Mouse (Mus musculus): ENCODE measurements around the gene Gm42742. TPM values are rescaled to one million over a fixed set of nuclear protein-coding genes. Genes with fewer than 3 reads are reported as not detected.
A peak's percentile ranks its signal among the peaks of the same experiment; 100 is the strongest.

Gm42742 gene
- polyA plus RNA-seq, 1 experiment from 2014 or later, result 27.5 TPM

- no peak for ATAC-seq (ENCODE audit: low FRiP score, low TSS enrichment)
- Histone ChIP-seq H3K27me3 (ENCODE audit: control insufficient read depth, insufficient read depth, low read length) (no peaks in the 10 kb centered on the region), H3K9me3 (ENCODE audit: control insufficient read depth, low read length) (no peaks in the 10 kb centered on the region), H3K9ac (ENCODE audit: low read length) (peak overlapping the region; percentile 98), H3K27ac (replicated peaks) (peak overlapping the region; percentile 61; the same call in 1 of the 2 replicates), H3K36me3 (ENCODE audit: control insufficient read depth, insufficient read depth, low read length) (peaks cover 11% of the 10 kb centered on the region; the same call in 1 of the 2 replicates), H3K4me3 (ENCODE audit: low read depth, low read length) (peak overlapping the region; percentile 99), H3K4me2 (replicated peaks; ENCODE audit: low read depth) (peak overlapping the region; percentile 90), H3K4me1 (replicated peaks; ENCODE audit: control insufficient read depth, insufficient read depth) (0 out of 2 replicates have a peak, but pooled peaks cover 4% of the 10 kb centered on the region)
- DNase-seq (ENCODE audit: low spot score), result no peak
- TF ChIP-seq EP300 (optimal IDR thresholded peaks at IDR 0.05) (no peak), CTCF (IDR thresholded peaks at IDR 0.05; ENCODE audit: low read depth) (no peak)
- WGBS, result 9% methylated on average over 8 of the region's 8 CpGs
Observed at GRCm38 (mm10) chr7:126975493-126975892, 45.4 kb downstream of the Gm42742 start.

GRCm38 (mm10) chr7:126967361-126967760, 53.5 kb downstream of the Gm42742 start:
- Histone ChIP-seq H3K4me2 (replicated peaks; ENCODE audit: low read depth) (no peak overlapping the region), H3K27me3 (ENCODE audit: control insufficient read depth, insufficient read depth, low read length) (no peaks in the 10 kb centered on the region), H3K9me3 (ENCODE audit: control insufficient read depth, low read length) (no peaks in the 10 kb centered on the region), H3K9ac (ENCODE audit: low read length) (no peak overlapping the region), H3K4me3 (ENCODE audit: low read depth, low read length) (no peak overlapping the region), H3K4me1 (replicated peaks; ENCODE audit: control insufficient read depth, insufficient read depth) (no peaks in the 10 kb centered on the region), H3K27ac (replicated peaks) (no peak overlapping the region), H3K36me3 (ENCODE audit: control insufficient read depth, insufficient read depth, low read length) (no peaks in the 10 kb centered on the region)
- no peak for ATAC-seq (ENCODE audit: low FRiP score, low TSS enrichment)
- 61% methylated on average over 6 of the region's 6 CpGs for WGBS
- DNase-seq (ENCODE audit: low spot score), result no peak
- no peak for TF ChIP-seq CTCF (IDR thresholded peaks at IDR 0.05; ENCODE audit: low read depth)
- TF ChIP-seq EP300 (optimal IDR thresholded peaks at IDR 0.05), result no peak

- TF ChIP-seq CTCF (IDR thresholded peaks at IDR 0.05; ENCODE audit: low read depth) (no peak), EP300 (optimal IDR thresholded peaks at IDR 0.05) (no peak)
- Histone ChIP-seq H3K27ac (replicated peaks) (no peak overlapping the region), H3K4me3 (ENCODE audit: low read depth, low read length) (no peak overlapping the region), H3K9ac (ENCODE audit: low read length) (no peak overlapping the region), H3K4me2 (replicated peaks; ENCODE audit: low read depth) (no peak overlapping the region), H3K9me3 (ENCODE audit: control insufficient read depth, low read length) (no peaks in the 10 kb centered on the region), H3K4me1 (replicated peaks; ENCODE audit: control insufficient read depth, insufficient read depth) (no peaks in the 10 kb centered on the region), H3K36me3 (ENCODE audit: control insufficient read depth, insufficient read depth, low read length) (no peaks in the 10 kb centered on the region), H3K27me3 (ENCODE audit: control insufficient read depth, insufficient read depth, low read length) (no peaks in the 10 kb centered on the region)
- 43% methylated on average over 3 of the region's 3 CpGs for whole genome bisulfite sequencing
- ATAC-seq (ENCODE audit: low FRiP score, low TSS enrichment) (no peak), DNase-seq (ENCODE audit: low spot score) (no peak)
Observed at GRCm38 (mm10) chr7:126965568-126965967, 55.3 kb downstream of the Gm42742 start.

Small RNA genes within 50 kb of the gene (microRNA-seq; reads per million reads assigned to microRNA genes)
- gene Gm44343, result not detected

Other genes starting within 250 kb of the Gm42742 start
- 86.0 and 102 TPM in 2 replicates for gene Ypel3, start 244.1 kb downstream of the Gm42742 start, polyA plus RNA-seq (2015; fragmentation: Nextera tagmentation; extraction: Ambion mirVana)
- 0.08 and 0.18 TPM in 2 replicates for gene Tbx6, start 239.6 kb downstream of the Gm42742 start, polyA plus RNA-seq (2015; fragmentation: Nextera tagmentation; extraction: Ambion mirVana)
- 118 and 122 TPM in 2 replicates for gene Ppp4c, start 228.6 kb downstream of the Gm42742 start, polyA plus RNA-seq (2015; fragmentation: Nextera tagmentation; extraction: Ambion mirVana)
- gene Fam57b, start 223.4 kb downstream of the Gm42742 start, polyA plus RNA-seq (2015; fragmentation: Nextera tagmentation; extraction: Ambion mirVana), result 0.57 and 0.59 TPM in 2 replicates
- gene 4930451I11Rik, start 189.5 kb downstream of the Gm42742 start, polyA plus RNA-seq (2015; fragmentation: Nextera tagmentation; extraction: Ambion mirVana), result not detected in 2 replicates
- 0.15 and 0.41 TPM in 2 replicates for gene Doc2a, start 173.7 kb downstream of the Gm42742 start, polyA plus RNA-seq (2015; fragmentation: Nextera tagmentation; extraction: Ambion mirVana)
- 5.7 and 7.6 TPM in 2 replicates for gene Hirip3, start 159.1 kb downstream of the Gm42742 start, polyA plus RNA-seq (2015; fragmentation: Nextera tagmentation; extraction: Ambion mirVana)
- 31.0 and 34.4 TPM in 2 replicates for gene Ino80e, start 158.7 kb downstream of the Gm42742 start, polyA plus RNA-seq (2015; fragmentation: Nextera tagmentation; extraction: Ambion mirVana)
- 13.9 TPM in 2 replicates for gene Taok2, start 136.4 kb downstream of the Gm42742 start, polyA plus RNA-seq (2015; fragmentation: Nextera tagmentation; extraction: Ambion mirVana)
- 32.9 and 36.3 TPM in 2 replicates for gene Tmem219, start 98.2 kb downstream of the Gm42742 start, polyA plus RNA-seq (2015; fragmentation: Nextera tagmentation; extraction: Ambion mirVana)
- gene Kctd13, start 92.2 kb downstream of the Gm42742 start, polyA plus RNA-seq (2015; fragmentation: Nextera tagmentation; extraction: Ambion mirVana), result 9.7 and 10.2 TPM in 2 replicates
- 0.28 and 0.40 TPM in 2 replicates for gene Asphd1, start 71.5 kb downstream of the Gm42742 start, polyA plus RNA-seq (2015; fragmentation: Nextera tagmentation; extraction: Ambion mirVana)
- 1.5 and 1.6 TPM in 2 replicates for gene Sez6l2, start 70.5 kb downstream of the Gm42742 start, polyA plus RNA-seq (2015; fragmentation: Nextera tagmentation; extraction: Ambion mirVana)
- 79.3 and 80.4 TPM in 2 replicates for gene Cdipt, start 45.2 kb downstream of the Gm42742 start, polyA plus RNA-seq (2015; fragmentation: Nextera tagmentation; extraction: Ambion mirVana)
- 1.5 and 1.7 TPM in 2 replicates for gene Cdiptos, start 45.0 kb downstream of the Gm42742 start, polyA plus RNA-seq (2015; fragmentation: Nextera tagmentation; extraction: Ambion mirVana)
- 49.5 and 50.0 TPM in 2 replicates for gene Mvp, start 6.5 kb downstream of the Gm42742 start, polyA plus RNA-seq (2015; fragmentation: Nextera tagmentation; extraction: Ambion mirVana)
- 0.42 TPM in 1 of 2 replicates, not detected in the other for gene Pagr1b, start 4.6 kb downstream of the Gm42742 start, polyA plus RNA-seq (2015; fragmentation: Nextera tagmentation; extraction: Ambion mirVana)
- gene Pagr1a, start 3.7 kb downstream of the Gm42742 start, polyA plus RNA-seq (2015; fragmentation: Nextera tagmentation; extraction: Ambion mirVana), result 8.7 and 25.1 TPM in 2 replicates
- gene Prrt2, start 114 bp upstream of the Gm42742 start, polyA plus RNA-seq (2015; fragmentation: Nextera tagmentation; extraction: Ambion mirVana), result 1.7 and 2.9 TPM in 2 replicates
- gene Maz, start 5.9 kb upstream of the Gm42742 start, polyA plus RNA-seq (2015; fragmentation: Nextera tagmentation; extraction: Ambion mirVana), result 21.3 and 25.5 TPM in 2 replicates
- gene Kif22, start 21.4 kb upstream of the Gm42742 start, polyA plus RNA-seq (2015; fragmentation: Nextera tagmentation; extraction: Ambion mirVana), result 20.8 and 24.4 TPM in 2 replicates
- 1.8 and 2.0 TPM in 2 replicates for gene Zg16, start 66.2 kb upstream of the Gm42742 start, polyA plus RNA-seq (2015; fragmentation: Nextera tagmentation; extraction: Ambion mirVana)
- 4.0 and 4.1 TPM in 2 replicates for gene AI467606, start 70.3 kb upstream of the Gm42742 start, polyA plus RNA-seq (2015; fragmentation: Nextera tagmentation; extraction: Ambion mirVana)
- gene Qprt, start 101.1 kb upstream of the Gm42742 start, polyA plus RNA-seq (2015; fragmentation: Nextera tagmentation; extraction: Ambion mirVana), result 0.89 and 1.4 TPM in 2 replicates
- 0.21 and 0.22 TPM in 2 replicates for gene Spn, start 116.7 kb upstream of the Gm42742 start, polyA plus RNA-seq (2015; fragmentation: Nextera tagmentation; extraction: Ambion mirVana)
- gene Cd2bp2, start 175.0 kb upstream of the Gm42742 start, polyA plus RNA-seq (2015; fragmentation: Nextera tagmentation; extraction: Ambion mirVana), result 22.8 and 25.2 TPM in 2 replicates
- 11.7 and 12.1 TPM in 2 replicates for gene Tbc1d10b, start 187.4 kb upstream of the Gm42742 start, polyA plus RNA-seq (2015; fragmentation: Nextera tagmentation; extraction: Ambion mirVana)
- gene Mylpf, start 187.8 kb upstream of the Gm42742 start, polyA plus RNA-seq (2015; fragmentation: Nextera tagmentation; extraction: Ambion mirVana), result 11.7 and 15.9 TPM in 2 replicates
- 11.4 and 12.2 TPM in 2 replicates for gene Zfp553, start 212.0 kb upstream of the Gm42742 start, polyA plus RNA-seq (2015; fragmentation: Nextera tagmentation; extraction: Ambion mirVana)
- gene Sept1, start 212.0 kb upstream of the Gm42742 start, polyA plus RNA-seq (2015; fragmentation: Nextera tagmentation; extraction: Ambion mirVana), result 7.0 and 7.9 TPM in 2 replicates
- gene Zfp771, start 223.2 kb upstream of the Gm42742 start, polyA plus RNA-seq (2015; fragmentation: Nextera tagmentation; extraction: Ambion mirVana), result 27.3 and 29.6 TPM in 2 replicates
- gene Dctpp1, start 239.6 kb upstream of the Gm42742 start, polyA plus RNA-seq (2015; fragmentation: Nextera tagmentation; extraction: Ambion mirVana), result 79.8 and 84.5 TPM in 2 replicates